Mouse (Mus musculus) embryonic facial prominence, embryonic 11.5 days (tissue): ENCODE results near the gene Gpsm3. TPM values are rescaled to one million over a fixed set of nuclear protein-coding genes. Genes with fewer than 3 reads are reported as not detected.
"Not testable (repeated sequence)": the region's sequence is repeated elsewhere in the genome, so short reads cannot be mapped to it uniquely, and the experiment has no call there.

Source experiments
- ATAC-seq: fragments of 200-750 bp; cut with Nextera tagmentation; replicated peaks from 2 replicates; pipeline ENCODE4 v1.8.0; 2017; ENCODE audit warnings: low read depth; ENCODE audit not compliant: insufficient number of reproducible peaks, low FRiP score, low TSS enrichment
- DNase-seq: peaks from one replicate; pipeline ENCODE4 v3.0.0-alpha.2; 2015; ENCODE audit warnings: low spot score
- H3K27ac ChIP-seq: fragments of 300-500 bp; sonication (generic); replicated peaks from 2 replicates; pipeline ENCODE4 v1.5.1; 2014; ENCODE audit warnings: mild to moderate bottlenecking, low read depth, low read length, control low read depth
- H3K27me3 ChIP-seq: fragments of 300-500 bp; sonication (generic); 2 replicates; pipeline ENCODE4 v1.6.1; 2014; ENCODE audit warnings: mild to moderate bottlenecking, low read length, moderate library complexity, mixed read lengths; ENCODE audit not compliant: control insufficient read depth, insufficient read depth
- H3K36me3 ChIP-seq: fragments of 300-500 bp; sonication (generic); replicated peaks from 2 replicates; pipeline ENCODE4 v1.6.1; 2014; ENCODE audit warnings: low read depth, mild to moderate bottlenecking, low read length, moderate library complexity, mixed read lengths; ENCODE audit not compliant: control insufficient read depth, insufficient read depth
- H3K4me1 ChIP-seq: fragments of 300-500 bp; sonication (generic); 2 replicates; pipeline ENCODE4 v1.6.1; 2014; ENCODE audit warnings: low read length, mixed read lengths; ENCODE audit not compliant: control insufficient read depth, insufficient read depth
- H3K4me2 ChIP-seq: fragments of 300-500 bp; sonication (generic); 2 replicates; pipeline ENCODE4 v1.6.1; 2014; ENCODE audit warnings: low read depth, mild to moderate bottlenecking, control low read depth, low read length, moderate library complexity
- H3K4me3 ChIP-seq: fragments of 300-500 bp; sonication (generic); 2 replicates; pipeline ENCODE4 v1.5.1; 2014; ENCODE audit warnings: low read depth, low read length, control low read depth
- H3K9ac ChIP-seq: fragments of 300-500 bp; sonication (generic); replicated peaks from 2 replicates; pipeline ENCODE4 v1.6.1; 2014; ENCODE audit warnings: mild to moderate bottlenecking, control low read depth, low read length
- H3K9me3 ChIP-seq: fragments of 300-500 bp; sonication (generic); replicated peaks from 2 replicates; pipeline ENCODE4 v1.6.1; 2016; ENCODE audit warnings: mild to moderate bottlenecking, low read length, inconsistent platforms, mixed read lengths; ENCODE audit not compliant: control insufficient read depth
- WGBS: fragments of 180-500 bp; shearing (Covaris S2); extraction: QIAGEN DNeasy Blood & Tissue Kit; methylation state at CpG from one replicate; pipeline ENCODE4 v1.1.7; 2014; 5-methylcytosine and 5-hydroxymethylcytosine counted together
- polyA plus RNA-seq: library from polyadenylated mRNA; unstranded; fragments of >200 nt; fragmentation: Nextera tagmentation; extraction: Ambion mirVana; gene quantifications from 2 replicates; pipeline ENCODE4 v1.2.1, GENCODE M21; 2014

Gpsm3 gene
- 5.5 and 6.0 TPM in 2 replicates for polyA plus RNA-seq

DNA sequence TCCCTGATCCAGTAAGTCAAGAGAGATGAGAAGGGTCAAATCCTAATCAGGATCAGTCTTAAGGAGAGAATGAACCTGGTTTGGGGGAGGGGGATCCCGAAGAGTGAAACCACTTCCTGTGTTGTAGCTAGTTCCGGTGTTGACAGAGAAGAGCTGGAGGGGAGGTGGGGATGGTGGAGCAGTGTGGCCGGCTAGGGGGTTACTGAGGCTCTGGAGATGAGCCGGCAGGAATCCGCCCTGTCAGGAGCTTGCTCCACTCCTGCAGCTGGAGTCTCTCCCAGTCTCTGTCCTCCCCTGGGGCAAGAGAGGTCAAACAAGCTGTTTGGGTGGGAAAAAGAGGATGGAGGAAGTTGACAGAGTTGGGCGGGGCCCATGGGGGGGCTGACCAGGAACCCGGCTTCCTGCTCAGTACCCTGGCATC, at the start of gene Gpsm3:
Gene Gpsm3 (plus strand): TSS at position 126 of the 421 bp plus-strand sequence.
- H3K9ac ChIP-seq, result no peak within 1 kb of the TSS
- H3K27me3 ChIP-seq, result no peaks in the 10 kb centered on the region
- WGBS, result 12% methylated on average over 7 of the region's 7 CpGs
- ATAC-seq, result no peak
- peaks cover 36% of the 10 kb centered on the region for H3K4me1 ChIP-seq
- no peaks in the 10 kb centered on the region for H3K9me3 ChIP-seq
- peak within 1 kb of the TSS; percentile 99 for H3K27ac ChIP-seq
- peak; percentile 36 for DNase-seq
- H3K36me3 ChIP-seq, result no peaks in the 10 kb centered on the region
- H3K4me2 ChIP-seq, result no peak within 1 kb of the TSS
- H3K4me3 ChIP-seq, result peak within 1 kb of the TSS; percentile 15; the same call in 1 of the 2 replicates

DNA sequence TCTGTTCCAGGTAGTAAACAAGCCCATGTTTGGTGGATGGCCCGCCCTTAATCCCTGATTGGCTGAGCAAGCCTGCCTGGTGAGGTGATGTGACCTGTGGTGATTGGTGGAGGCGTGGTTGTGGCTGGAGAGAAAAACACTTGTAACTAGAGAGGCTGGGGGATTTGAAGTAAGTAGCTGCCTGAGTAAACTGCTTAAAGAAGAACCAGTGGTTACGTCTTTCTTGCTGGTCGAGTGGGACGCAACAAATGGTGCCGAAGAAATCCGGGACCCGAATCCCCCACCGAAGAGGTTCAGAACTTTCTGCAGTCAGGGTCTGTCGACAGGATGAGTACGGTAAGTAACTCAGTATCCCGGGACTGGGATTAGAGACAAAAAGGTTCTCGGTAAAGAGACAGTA, 46.0 kb upstream of the Gpsm3 start:
- ATAC-seq, H3K4me3 ChIP-seq: not testable (repeated sequence)
- WGBS, result 95% methylated on average over 12 of the region's 13 CpGs

DNA sequence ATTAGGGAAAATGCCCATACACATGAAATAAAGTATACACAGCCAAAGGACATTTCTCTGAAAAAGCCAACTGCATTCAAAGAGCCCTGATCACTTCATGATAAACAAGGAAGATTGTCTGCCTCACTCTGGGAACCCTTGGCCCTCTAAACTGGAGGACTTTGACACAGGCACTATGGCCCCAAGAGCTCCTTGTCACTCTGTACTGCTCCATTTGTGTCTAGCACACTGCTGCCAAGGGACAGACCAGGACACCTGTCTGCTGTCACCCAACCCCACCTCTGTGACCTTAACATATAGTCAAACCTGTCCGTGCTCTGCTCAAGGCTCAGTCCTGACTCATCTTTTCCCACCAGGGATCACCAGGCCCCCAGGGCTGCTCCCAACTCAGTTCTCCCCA, 42.8 kb upstream of the Gpsm3 start:
- Histone ChIP-seq H3K9me3 (no peaks in the 10 kb centered on the region), H3K9ac (no peak overlapping the region), H3K4me3 (no peak overlapping the region), H3K36me3 (no peaks in the 10 kb centered on the region), H3K27ac (no peak overlapping the region), H3K4me1 (no peaks in the 10 kb centered on the region), H3K4me2 (no peak overlapping the region), H3K27me3 (no peaks in the 10 kb centered on the region)
- 90% methylated on average over 1 of the region's 1 CpGs for WGBS
- DNase-seq, result no peak
- ATAC-seq, result no peak

More for the DNA sequence above, 46.0 kb upstream of the Gpsm3 start:
- H3K9ac ChIP-seq, H3K4me1 ChIP-seq, H3K9me3 ChIP-seq, H3K4me2 ChIP-seq, H3K27me3 ChIP-seq, H3K36me3 ChIP-seq, DNase-seq, H3K27ac ChIP-seq: not testable (repeated sequence)

DNA sequence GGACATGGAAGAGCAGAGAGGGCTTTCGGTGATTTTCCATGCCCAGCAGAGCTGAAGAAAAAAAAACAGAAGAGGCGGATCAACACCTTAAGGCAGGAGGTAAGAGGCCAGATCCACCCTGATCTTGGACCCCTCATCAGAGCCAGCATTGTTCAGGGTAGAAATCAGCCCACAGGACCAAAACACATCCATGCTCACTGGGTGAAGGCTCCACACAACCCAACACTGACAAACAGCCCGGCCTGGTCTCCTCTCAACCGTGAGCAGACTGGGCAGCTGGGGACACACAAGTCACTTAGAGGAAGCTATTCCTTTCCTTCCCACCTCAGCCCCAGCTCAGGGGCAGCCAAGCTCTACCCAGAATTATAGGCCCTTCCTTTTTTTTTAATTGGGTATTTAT, 42.0 kb upstream of the Gpsm3 start:
- Histone ChIP-seq H3K9me3 (no peaks in the 10 kb centered on the region), H3K27me3 (no peaks in the 10 kb centered on the region), H3K4me2 (no peak overlapping the region), H3K4me3 (no peak overlapping the region), H3K36me3 (no peaks in the 10 kb centered on the region), H3K9ac (no peak overlapping the region), H3K27ac (no peak overlapping the region), H3K4me1 (no peaks in the 10 kb centered on the region)
- ATAC-seq, result no peak
- 89% methylated on average over 4 of the region's 4 CpGs for WGBS
- no peak for DNase-seq

DNA sequence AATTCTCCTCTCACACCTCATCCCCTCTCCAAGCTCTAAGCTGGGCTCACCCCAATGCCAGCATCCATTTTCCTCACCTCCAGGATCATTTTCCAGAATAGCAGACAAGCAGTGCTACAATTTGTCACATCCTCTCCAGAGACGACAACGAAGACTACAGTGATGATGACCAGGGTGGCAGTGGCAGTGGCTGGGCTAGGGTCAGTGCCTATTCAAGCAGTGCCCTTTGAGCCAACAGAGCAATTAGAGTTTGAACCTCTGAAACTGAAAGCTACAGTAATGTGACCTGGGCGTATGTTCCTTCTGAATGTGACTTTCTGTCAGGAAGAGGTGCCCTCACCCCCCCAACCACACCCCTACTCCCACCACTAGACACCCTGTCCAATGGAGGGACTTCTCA, 40.5 kb upstream of the Gpsm3 start:
- DNase-seq (no peak), ATAC-seq (no peak)
- H3K4me1 ChIP-seq, result no peaks in the 10 kb centered on the region
- H3K9me3 ChIP-seq, result no peaks in the 10 kb centered on the region
- H3K9ac ChIP-seq, result no peak overlapping the region
- no peaks in the 10 kb centered on the region for H3K27me3 ChIP-seq
- 92% methylated on average over 3 of the region's 3 CpGs for WGBS
- no peak overlapping the region for H3K27ac ChIP-seq
- H3K4me3 ChIP-seq, result no peak overlapping the region
- no peak overlapping the region for H3K4me2 ChIP-seq
- H3K36me3 ChIP-seq, result no peaks in the 10 kb centered on the region

DNA sequence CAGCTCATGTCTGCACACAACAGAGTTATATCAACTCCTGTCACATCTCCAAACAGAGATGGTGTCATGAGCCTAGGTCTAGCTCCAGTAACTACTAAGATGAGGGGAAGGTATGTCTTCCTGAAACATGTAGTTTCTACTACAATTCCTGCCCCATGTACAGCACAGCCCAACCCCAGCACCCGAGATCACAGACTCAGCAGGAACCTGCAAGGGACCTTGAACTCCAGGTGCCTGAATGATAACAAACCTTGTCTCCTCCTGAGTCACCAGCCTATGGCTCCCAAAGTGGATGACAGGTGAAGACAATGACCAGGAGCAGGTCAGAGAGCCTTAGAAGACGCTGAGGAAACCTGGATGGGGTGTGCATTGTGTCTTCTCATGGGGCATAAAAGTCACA, 39.8 kb upstream of the Gpsm3 start:
- no peak overlapping the region for H3K4me2 ChIP-seq
- no peak overlapping the region for H3K9ac ChIP-seq
- 63% methylated on average over 2 of the region's 2 CpGs for WGBS
- no peaks in the 10 kb centered on the region for H3K27me3 ChIP-seq
- no peaks in the 10 kb centered on the region for H3K36me3 ChIP-seq
- no peaks in the 10 kb centered on the region for H3K9me3 ChIP-seq
- H3K4me1 ChIP-seq, result no peaks in the 10 kb centered on the region
- DNase-seq, result no peak
- no peak for ATAC-seq
- H3K27ac ChIP-seq, result no peak overlapping the region
- no peak overlapping the region for H3K4me3 ChIP-seq

DNA sequence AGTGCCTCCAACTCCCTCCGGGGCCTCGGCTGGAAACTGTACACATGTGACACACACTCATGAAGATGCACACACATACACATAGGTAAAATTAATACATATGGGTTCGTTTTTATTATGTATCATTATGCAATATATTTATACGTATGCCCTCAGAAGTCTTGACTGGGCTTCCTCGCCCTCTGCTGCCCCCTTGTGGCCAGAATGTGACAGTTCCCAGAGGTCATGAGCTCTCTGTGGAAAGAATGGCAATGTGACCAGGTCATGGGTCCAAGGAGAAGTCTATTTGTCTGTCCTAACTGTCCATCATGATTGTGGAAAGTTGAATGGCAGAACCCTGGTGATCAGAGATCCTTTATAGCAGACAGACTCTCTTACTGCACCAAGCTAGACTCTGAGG, 34.1 kb upstream of the Gpsm3 start:
- H3K4me1 ChIP-seq, result no peaks in the 10 kb centered on the region
- H3K27me3 ChIP-seq, result no peaks in the 10 kb centered on the region
- H3K27ac ChIP-seq, result no peak overlapping the region
- ATAC-seq (no peak), DNase-seq (peak; percentile 74)
- H3K9me3 ChIP-seq, result no peaks in the 10 kb centered on the region
- H3K36me3 ChIP-seq, result no peaks in the 10 kb centered on the region
- WGBS, result 24% methylated on average over 5 of the region's 5 CpGs
- H3K9ac ChIP-seq, result no peak overlapping the region
- H3K4me2 ChIP-seq, result no peak overlapping the region
- H3K4me3 ChIP-seq, result no peak overlapping the region

DNA sequence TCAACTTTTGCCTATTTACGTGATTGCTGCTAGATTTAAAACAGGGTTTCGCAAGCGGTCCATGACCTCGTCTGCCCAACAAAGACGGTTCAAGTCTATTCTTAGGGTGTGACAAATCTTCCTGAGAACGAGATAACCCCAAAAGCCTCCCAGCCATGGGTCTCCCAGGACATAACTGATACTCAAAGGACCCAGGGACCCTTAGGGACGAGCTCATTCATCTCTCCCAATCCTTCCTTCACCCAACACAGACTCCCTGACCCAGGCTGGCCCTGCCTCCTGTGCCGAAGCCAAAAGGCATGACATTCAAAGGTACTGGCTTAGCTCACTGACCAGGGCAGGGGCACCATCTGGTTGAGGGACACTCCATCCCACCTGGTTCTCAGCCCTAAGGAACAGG, 33.2 kb upstream of the Gpsm3 start:
- DNase-seq, result no peak
- Histone ChIP-seq H3K36me3 (no peaks in the 10 kb centered on the region), H3K4me2 (no peak overlapping the region), H3K4me3 (no peak overlapping the region), H3K9ac (no peak overlapping the region), H3K27me3 (no peaks in the 10 kb centered on the region), H3K4me1 (no peaks in the 10 kb centered on the region), H3K27ac (no peak overlapping the region), H3K9me3 (no peaks in the 10 kb centered on the region)
- no peak for ATAC-seq
- 87% methylated on average over 8 of the region's 8 CpGs for WGBS
